Mouse (Mus musculus): ENCODE measurements around the gene Chac2. TPM values are rescaled to one million over a fixed set of nuclear protein-coding genes. Genes with fewer than 3 reads are reported as not detected.
A peak's percentile ranks its signal among the peaks of the same experiment; 100 is the strongest.

Gene Chac2
- total and polyA plus RNA-seq, 2 experiments from 2014 or later: 22.4 to 35.3 TPM

DNA sequence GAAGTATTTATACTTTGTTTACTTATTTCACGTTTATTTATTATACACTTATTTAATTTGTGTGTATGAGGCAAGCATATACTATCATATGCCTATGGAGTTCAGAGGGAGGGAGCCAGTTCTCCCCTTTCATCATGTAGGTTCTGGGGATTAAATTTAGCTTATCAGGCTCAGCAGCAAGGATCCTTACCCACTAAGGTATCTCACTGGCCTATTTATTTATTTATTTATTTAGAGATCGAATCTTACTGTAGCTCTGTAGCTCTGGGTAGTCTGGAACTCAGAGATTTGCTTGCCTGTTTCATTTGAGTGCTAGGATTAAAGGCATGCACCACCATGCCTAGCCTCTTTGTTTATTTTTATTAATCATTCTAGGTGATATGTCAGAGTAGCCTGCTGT, 12.6 kb upstream of the Chac2 start:
- no peak for ATAC-seq (ENCODE audit: low FRiP score)
- Histone ChIP-seq H3K9ac (replicated peaks; ENCODE audit: low read length, poor library complexity, severe bottlenecking) (no peak overlapping the region), H3K4me1 (ENCODE audit: insufficient read depth, low read length) (no peaks in the 10 kb centered on the region), H3K27ac (ENCODE audit: low read depth, low read length) (no peak overlapping the region), H3K4me3 (ENCODE audit: low read depth, low read length) (no peak overlapping the region), H3K27me3 (ENCODE audit: insufficient read depth, low read length) (no peaks in the 10 kb centered on the region), H3K36me3 (ENCODE audit: insufficient read depth, low read length) (no peaks in the 10 kb centered on the region), H3K9me3 (ENCODE audit: low read length) (no peaks in the 10 kb centered on the region), H3K4me2 (ENCODE audit: low read depth, low read length, poor library complexity, severe bottlenecking) (no peak overlapping the region)
- no peak for DNase-seq (ENCODE audit: low spot score)
- WGBS: 84% methylated on average over 2 of the region's 2 CpGs
- no peak for TF ChIP-seq CTCF (IDR thresholded peaks at IDR 0.05)

GRCm38 (mm10) chr11:30998199-30998598, 12.0 kb upstream of the Chac2 start:
- no peak for DNase-seq (ENCODE audit: low spot score)
- WGBS: 86% methylated on average over 5 of the region's 5 CpGs
- no peak overlapping the region for H3K9ac ChIP-seq (replicated peaks; ENCODE audit: low read length, poor library complexity, severe bottlenecking)
- no peak overlapping the region for H3K27ac ChIP-seq (ENCODE audit: low read depth, low read length)
- no peak for TF ChIP-seq CTCF (IDR thresholded peaks at IDR 0.05)
- no peaks in the 10 kb centered on the region for H3K9me3 ChIP-seq (ENCODE audit: low read length)
- no peak for ATAC-seq (ENCODE audit: low FRiP score)
- H3K4me1 ChIP-seq (ENCODE audit: insufficient read depth, low read length): no peaks in the 10 kb centered on the region
- H3K4me2 ChIP-seq (ENCODE audit: low read depth, low read length, poor library complexity, severe bottlenecking): no peak overlapping the region
- H3K36me3 ChIP-seq (ENCODE audit: insufficient read depth, low read length): no peaks in the 10 kb centered on the region
- no peak overlapping the region for H3K4me3 ChIP-seq (ENCODE audit: low read depth, low read length)
- no peaks in the 10 kb centered on the region for H3K27me3 ChIP-seq (ENCODE audit: insufficient read depth, low read length)

DNA sequence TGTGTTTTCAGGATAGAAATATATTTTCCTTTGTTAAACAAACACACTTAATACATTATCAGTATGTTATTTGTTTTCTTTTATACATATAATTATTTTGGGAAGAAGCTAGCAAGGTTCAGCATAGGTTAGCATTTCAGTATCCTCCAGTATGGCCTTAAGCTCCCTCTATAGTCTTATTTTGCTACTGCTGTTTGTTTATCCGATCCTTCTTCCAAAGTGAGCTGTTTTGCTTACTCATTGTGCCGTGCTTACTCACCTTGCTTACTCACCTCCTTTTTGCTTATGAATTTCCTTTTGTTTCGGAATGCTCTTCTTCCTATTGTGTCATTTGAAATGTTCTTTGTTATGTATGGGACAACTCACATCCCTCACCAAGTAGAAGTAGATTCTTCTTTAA, 10.5 kb upstream of the Chac2 start:
- DNase-seq (ENCODE audit: low spot score) (no peak), ATAC-seq (ENCODE audit: low FRiP score) (no peak)
- no peak for TF ChIP-seq CTCF (IDR thresholded peaks at IDR 0.05)

GRCm38 (mm10) chr11:30986625-30987017, 471 bp upstream of the Chac2 start:
- H3K4me1 ChIP-seq (ENCODE audit: insufficient read depth, low read length): no peaks in the 10 kb centered on the region
- no peak for TF ChIP-seq CTCF (IDR thresholded peaks at IDR 0.05)
- peak overlapping the region; percentile 66 for H3K4me3 ChIP-seq (ENCODE audit: low read depth, low read length)
- H3K4me2 ChIP-seq (ENCODE audit: low read depth, low read length, poor library complexity, severe bottlenecking): peak overlapping the region; percentile 61
- DNase-seq (ENCODE audit: low spot score) (no peak), ATAC-seq (ENCODE audit: low FRiP score) (peak; percentile 78)
- WGBS: 3% methylated on average over 2 of the region's 2 CpGs
- H3K27me3 ChIP-seq (ENCODE audit: insufficient read depth, low read length): no peaks in the 10 kb centered on the region
- no peaks in the 10 kb centered on the region for H3K36me3 ChIP-seq (ENCODE audit: insufficient read depth, low read length)
- peak overlapping the region; percentile 7 for H3K27ac ChIP-seq (ENCODE audit: low read depth, low read length)
- H3K9me3 ChIP-seq (ENCODE audit: low read length): no peaks in the 10 kb centered on the region
- H3K9ac ChIP-seq (replicated peaks; ENCODE audit: low read length, poor library complexity, severe bottlenecking): peak overlapping the region; percentile 83

More for the DNA sequence above, 10.5 kb upstream of the Chac2 start:
- no peak overlapping the region for H3K4me3 ChIP-seq (ENCODE audit: low read depth, low read length)
- H3K27me3 ChIP-seq (ENCODE audit: insufficient read depth, low read length): no peaks in the 10 kb centered on the region
- 89% methylated on average over 3 of the region's 3 CpGs for WGBS
- H3K9me3 ChIP-seq (ENCODE audit: low read length): no peaks in the 10 kb centered on the region
- no peak overlapping the region for H3K4me2 ChIP-seq (ENCODE audit: low read depth, low read length, poor library complexity, severe bottlenecking)
- H3K36me3 ChIP-seq (ENCODE audit: insufficient read depth, low read length): no peaks in the 10 kb centered on the region
- no peak overlapping the region for H3K27ac ChIP-seq (ENCODE audit: low read depth, low read length)
- H3K9ac ChIP-seq (replicated peaks; ENCODE audit: low read length, poor library complexity, severe bottlenecking): no peak overlapping the region
- no peaks in the 10 kb centered on the region for H3K4me1 ChIP-seq (ENCODE audit: insufficient read depth, low read length)

DNA sequence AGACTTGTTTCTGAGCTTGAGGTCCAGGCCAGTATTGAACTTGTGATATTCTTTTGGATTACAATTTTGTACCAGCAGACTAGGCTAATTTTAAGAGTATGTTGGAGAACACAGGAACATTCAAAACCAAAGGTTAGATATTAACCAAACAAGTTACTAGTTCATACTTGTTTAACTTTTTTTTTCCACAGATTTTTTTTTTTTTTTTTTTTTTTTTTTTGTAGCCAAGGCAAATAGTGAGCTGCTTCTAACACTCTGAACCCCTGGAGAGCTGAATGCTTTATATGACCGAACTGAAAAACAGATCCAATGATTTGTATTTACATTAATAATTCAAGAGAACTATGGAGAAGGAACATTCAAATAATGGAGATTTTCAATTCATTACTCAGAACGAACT, 913 bp downstream of the Chac2 start:
- Histone ChIP-seq H3K9me3 (ENCODE audit: low read length) (no peaks in the 10 kb centered on the region), H3K27ac (ENCODE audit: low read depth, low read length) (no peak overlapping the region), H3K4me1 (ENCODE audit: insufficient read depth, low read length) (no peaks in the 10 kb centered on the region), H3K4me3 (ENCODE audit: low read depth, low read length) (peak overlapping the region; percentile 66), H3K9ac (replicated peaks; ENCODE audit: low read length, poor library complexity, severe bottlenecking) (no peak overlapping the region; the same call in 1 of the 2 replicates), H3K4me2 (ENCODE audit: low read depth, low read length, poor library complexity, severe bottlenecking) (peak overlapping the region; percentile 61), H3K27me3 (ENCODE audit: insufficient read depth, low read length) (no peaks in the 10 kb centered on the region), H3K36me3 (ENCODE audit: insufficient read depth, low read length) (no peaks in the 10 kb centered on the region)
- TF ChIP-seq CTCF (IDR thresholded peaks at IDR 0.05): no peak
- DNase-seq (ENCODE audit: low spot score) (no peak), ATAC-seq (ENCODE audit: low FRiP score) (no peak)
- 25% methylated on average over 2 of the region's 2 CpGs for WGBS

DNA sequence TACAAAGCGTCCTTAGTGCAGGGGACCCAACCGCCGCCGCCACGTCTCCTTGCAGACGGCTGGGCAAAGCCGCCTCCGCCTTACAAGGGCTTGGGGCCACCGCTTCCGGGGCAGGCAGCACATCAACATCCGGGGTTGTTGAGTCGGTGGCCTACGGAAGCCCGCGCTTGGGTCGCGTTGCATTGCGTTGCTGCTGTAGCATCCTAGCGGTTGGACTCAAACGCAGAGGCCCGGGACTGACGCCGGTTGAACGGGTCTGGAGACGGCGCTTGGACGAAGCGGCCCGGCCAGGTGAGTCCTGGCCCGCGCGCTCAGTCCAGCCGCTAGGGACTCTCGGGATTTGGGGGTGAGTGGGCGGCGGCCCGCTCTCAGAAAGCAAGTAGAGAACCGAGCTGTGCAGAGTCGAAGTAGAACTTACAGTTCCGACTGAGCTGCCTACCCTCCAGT, 31.8 kb downstream of the Chac2 start, which contains the start of gene Erlec1:
Erlec1 (minus strand) TSS at position 57 of the 447 bp plus-strand sequence.
- peak within 1 kb of the TSS; percentile 89 for H3K27ac ChIP-seq (ENCODE audit: low read depth, low read length)
- peaks cover 9% of the 10 kb centered on the region; the same call in 1 of the 2 replicates for H3K36me3 ChIP-seq (ENCODE audit: insufficient read depth, low read length)
- H3K4me1 ChIP-seq (ENCODE audit: insufficient read depth, low read length): no peaks in the 10 kb centered on the region; the same call in 1 of the 2 replicates
- WGBS: under 1% methylated on average over 40 of the region's 40 CpGs
- DNase-seq (ENCODE audit: low spot score) (peak; percentile 96), ATAC-seq (ENCODE audit: low FRiP score) (peak; percentile 98)
- H3K4me2 ChIP-seq (ENCODE audit: low read depth, low read length, poor library complexity, severe bottlenecking): peak within 1 kb of the TSS; percentile 71
- peak; percentile 44 for TF ChIP-seq CTCF (IDR thresholded peaks at IDR 0.05)
- H3K9me3 ChIP-seq (ENCODE audit: low read length): peaks cover 5% of the 10 kb centered on the region; the same call in 1 of the 2 replicates
- peak within 1 kb of the TSS; percentile 83 for H3K9ac ChIP-seq (replicated peaks; ENCODE audit: low read length, poor library complexity, severe bottlenecking)
- no peaks in the 10 kb centered on the region for H3K27me3 ChIP-seq (ENCODE audit: insufficient read depth, low read length)
- peak within 1 kb of the TSS; percentile 79 for H3K4me3 ChIP-seq (ENCODE audit: low read depth, low read length)
